Mouse (Mus musculus) MEL (cell line): ENCODE results near the gene Mdfic. TPM values are rescaled to one million over a fixed set of nuclear protein-coding genes. Genes with fewer than 3 reads are reported as not detected.
"Not testable (repeated sequence)": the region's sequence is repeated elsewhere in the genome, so short reads cannot be mapped to it uniquely, and the experiment has no call there.

Source experiments
- DNase-seq: peaks from one replicate; pipeline ENCODE4 v3.0.0; 2011; ENCODE audit warnings: low read depth, low spot score
- H3K27ac ChIP-seq: 2 replicates; pipeline ENCODE4 v1.5.1; 2012; ENCODE audit warnings: low read depth, mild to moderate bottlenecking, control low read depth, low read length, moderate library complexity; ENCODE audit not compliant: control insufficient read depth
- H3K27me3 ChIP-seq, 2 experiments: fragments of 150-350 bp in 1 of 2; sonication (generic) in 1 of 2; 2 replicates each; pipeline ENCODE4 v1.6.1; 2012; ENCODE audit warnings: low read length in 2 of 2, mild to moderate bottlenecking in 2 of 2, improper control_type of control experiment in 1 of 2, moderate library complexity in 1 of 2; ENCODE audit not compliant: insufficient read depth in 2 of 2, control insufficient read depth in 1 of 2
- H3K36me3 ChIP-seq, 2 experiments: 2 replicates each; pipeline ENCODE4 v1.6.1; 2012 to 2014; ENCODE audit warnings: low read length in 2 of 2, improper control_type of control experiment in 1 of 2, inconsistent platforms in 1 of 2, mild to moderate bottlenecking in 1 of 2; ENCODE audit not compliant: insufficient read depth in 2 of 2, control insufficient read depth in 1 of 2
- H3K4me1 ChIP-seq, 2 experiments: fragments of 150-350 bp in 1 of 2; sonication (generic) in 1 of 2; 2 replicates each; pipeline ENCODE4 v1.6.1; 2012; ENCODE audit warnings: low read length in 2 of 2, improper control_type of control experiment in 1 of 2, mild to moderate bottlenecking in 1 of 2; ENCODE audit not compliant: insufficient read depth in 2 of 2, control insufficient read depth in 1 of 2
- H3K4me3 ChIP-seq, 2 experiments: fragments of 150-350 bp in 1 of 2; sonication (generic) in 1 of 2; 2 replicates each; pipeline ENCODE4 v1.5.1; 2012; ENCODE audit warnings: low read depth in 2 of 2, low read length in 2 of 2, mild to moderate bottlenecking in 2 of 2, moderate library complexity in 2 of 2, control low read depth in 1 of 2, improper control_type of control experiment in 1 of 2; ENCODE audit not compliant: control insufficient read depth in 1 of 2, insufficient read depth in 1 of 2
- H3K79me2 ChIP-seq: 2 replicates; pipeline ENCODE4 v1.6.1; 2012; ENCODE audit warnings: mild to moderate bottlenecking, low read length, moderate library complexity; ENCODE audit not compliant: control insufficient read depth, poor library complexity, insufficient read depth
- H3K9ac ChIP-seq: 2 replicates; pipeline ENCODE4 v1.6.1; 2012; ENCODE audit warnings: low read depth, mild to moderate bottlenecking, control low read depth, low read length, moderate library complexity; ENCODE audit not compliant: control insufficient read depth, poor library complexity, severe bottlenecking
- H3K9me3 ChIP-seq: fragments of 150-350 bp; sonication (generic); replicated peaks from 2 replicates; pipeline ENCODE4 v1.6.1; 2012; ENCODE audit warnings: mild to moderate bottlenecking, low read length, improper control_type of control experiment, moderate library complexity; ENCODE audit not compliant: insufficient read depth
- BHLHE40 ChIP-seq: IDR thresholded peaks from 2 replicates; pipeline ENCODE4 v1.6.1; 2012; ENCODE audit warnings: low read depth, mild to moderate bottlenecking, inconsistent platforms, low read length, improper control_type of control experiment, borderline replicate concordance
- CHD2 ChIP-seq: IDR thresholded peaks from 2 replicates; pipeline ENCODE4 v1.6.1; 2011; ENCODE audit warnings: low read length, improper control_type of control experiment
- E2F4 ChIP-seq: IDR thresholded peaks from 2 replicates; pipeline ENCODE4 v1.6.1; 2011; ENCODE audit warnings: low read depth, low read length, improper control_type of control experiment, borderline replicate concordance
- ELF1 ChIP-seq: IDR thresholded peaks from 2 replicates; pipeline ENCODE4 v1.6.1; 2014; ENCODE audit warnings: low read depth, mild to moderate bottlenecking, inconsistent platforms, low read length, improper control_type of control experiment, moderate library complexity
- EP300 ChIP-seq, 2 experiments: IDR thresholded peaks; 2 replicates each; pipeline ENCODE4 v1.6.1; 2011; ENCODE audit warnings: improper control_type of control experiment in 2 of 2, low read length in 2 of 2, low read depth in 1 of 2, mild to moderate bottlenecking in 1 of 2
- ETS1 ChIP-seq: IDR thresholded peaks from 2 replicates; pipeline ENCODE4 v1.6.1; 2012; ENCODE audit warnings: low read depth, mild to moderate bottlenecking, inconsistent platforms, low read length, improper control_type of control experiment, moderate library complexity
- GABPA ChIP-seq: IDR thresholded peaks from 2 replicates; pipeline ENCODE4 v1.6.1; 2012; ENCODE audit warnings: low read depth, mild to moderate bottlenecking, inconsistent platforms, low read length, improper control_type of control experiment, moderate library complexity
- JUND ChIP-seq: IDR thresholded peaks from 2 replicates; pipeline ENCODE4 v1.6.1; 2011; ENCODE audit warnings: low read depth, mild to moderate bottlenecking, improper control_type of control experiment, low read length
- MAFK ChIP-seq: IDR thresholded peaks from 2 replicates; pipeline ENCODE4 v1.6.1; 2011; ENCODE audit warnings: low read depth, mild to moderate bottlenecking, low read length, improper control_type of control experiment, borderline replicate concordance
- MEF2A ChIP-seq: IDR thresholded peaks from 2 replicates; pipeline ENCODE4 v1.6.1; 2014; ENCODE audit warnings: low read depth, mild to moderate bottlenecking, inconsistent platforms, low read length, improper control_type of control experiment; ENCODE audit not compliant: poor library complexity, insufficient replicate concordance, severe bottlenecking; ENCODE audit errors: extremely low read depth
- MXI1 ChIP-seq: IDR thresholded peaks from 2 replicates; pipeline ENCODE4 v1.6.1; 2011; ENCODE audit warnings: mild to moderate bottlenecking, low read depth, low read length, improper control_type of control experiment
- MYB ChIP-seq: IDR thresholded peaks from 2 replicates; pipeline ENCODE4 v1.6.1; 2011; ENCODE audit warnings: mild to moderate bottlenecking, low read depth, low read length, improper control_type of control experiment
- MYC ChIP-seq: IDR thresholded peaks from 2 replicates; pipeline ENCODE4 v1.6.1; 2011; ENCODE audit warnings: low read depth, mild to moderate bottlenecking, low read length, improper control_type of control experiment, moderate library complexity
- POLR2A ChIP-seq, 2 experiments: IDR thresholded peaks; 2 replicates each; pipeline ENCODE4 v1.6.1; 2011 to 2012; ENCODE audit warnings: low read length in 2 of 2, mild to moderate bottlenecking in 2 of 2, control low read depth in 1 of 2, improper control_type of control experiment in 1 of 2, low read depth in 1 of 2, moderate library complexity in 1 of 2; ENCODE audit not compliant: control insufficient read depth in 1 of 2, insufficient read depth in 1 of 2, poor library complexity in 1 of 2
- POLR2AphosphoS2 ChIP-seq: IDR thresholded peaks from 2 replicates; pipeline ENCODE4 v1.6.1; 2011; ENCODE audit warnings: low read length, improper control_type of control experiment
- POLR2AphosphoS5 ChIP-seq: IDR thresholded peaks from 2 replicates; pipeline ENCODE4 v1.6.1; 2012; ENCODE audit warnings: low read depth, borderline replicate concordance, mild to moderate bottlenecking, inconsistent platforms, low read length, moderate library complexity, mixed read lengths
- RCOR1 ChIP-seq: IDR thresholded peaks from 2 replicates; pipeline ENCODE4 v1.6.1; 2012; ENCODE audit warnings: low read depth, mild to moderate bottlenecking, inconsistent platforms, low read length, improper control_type of control experiment
- SMC3 ChIP-seq: IDR thresholded peaks from 2 replicates; pipeline ENCODE4 v1.6.1; 2011; ENCODE audit warnings: low read depth, low read length, improper control_type of control experiment
- TAL1 ChIP-seq: IDR thresholded peaks from 2 replicates; pipeline ENCODE4 v1.6.1; 2012; ENCODE audit warnings: mild to moderate bottlenecking, inconsistent platforms, low read length, moderate library complexity, mixed read lengths
- TBP ChIP-seq: IDR thresholded peaks from 2 replicates; pipeline ENCODE4 v1.8.0; 2011; ENCODE audit warnings: low read depth, low read length, improper control_type of control experiment
- TCF12 ChIP-seq: IDR thresholded peaks from 2 replicates; pipeline ENCODE4 v1.6.1; 2014; ENCODE audit warnings: low read depth, mild to moderate bottlenecking, inconsistent platforms, low read length, improper control_type of control experiment, moderate library complexity
- UBTF ChIP-seq: IDR thresholded peaks from 2 replicates; pipeline ENCODE4 v1.6.1; 2012; ENCODE audit warnings: low read depth, mild to moderate bottlenecking, inconsistent platforms, low read length, improper control_type of control experiment, moderate library complexity, borderline replicate concordance; ENCODE audit not compliant: insufficient read depth
- ZMIZ1 ChIP-seq: IDR thresholded peaks from 2 replicates; pipeline ENCODE4 v1.6.1; 2012; ENCODE audit warnings: low read depth, mild to moderate bottlenecking, inconsistent platforms, low read length, improper control_type of control experiment, moderate library complexity
- polyA plus RNA-seq, 2 experiments: library from polyadenylated mRNA; stranded (reverse) in 1 of 2; unstranded in 1 of 2; fragments of >175 nt in 1 of 2; fragments of >200 nt in 1 of 2; gene quantifications; 2 replicates each; pipeline versions ENCODE4 v1.2.1 to v1.2.4; 2012; ENCODE audit warnings: low replicate concordance in 2 of 2, low read depth in 1 of 2; ENCODE audit not compliant: insufficient read length in 2 of 2, insufficient read depth in 1 of 2, missing spikeins in 1 of 2
- total RNA-seq: library from RNA; depleted of rRNA; stranded (reverse); fragments of 300-350 nt; gene quantifications from 2 replicates; pipeline ENCODE4 v1.2.3, GENCODE M21; 2012

The Mdfic gene
- total and polyA plus RNA-seq, 3 experiments: not detected

DNA sequence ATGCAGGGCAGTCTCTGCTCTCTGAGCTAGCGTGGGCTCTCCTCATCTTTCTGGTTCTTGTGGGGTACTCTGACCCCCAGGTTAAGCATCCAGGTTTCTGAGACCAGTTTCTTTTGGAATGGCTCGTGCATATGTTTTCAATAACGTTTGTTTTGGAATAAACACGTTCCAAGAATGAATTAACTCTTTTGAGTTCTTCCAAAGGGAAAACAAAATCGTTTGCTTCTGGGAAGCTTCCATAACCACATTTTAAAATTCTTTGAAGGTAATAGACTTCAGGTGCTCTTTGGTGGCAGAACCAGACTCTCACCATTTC, 1.2 kb downstream of the Mdfic start:
- Histone ChIP-seq H3K36me3 (no peaks in the 10 kb centered on the region), H3K27me3 (no peaks in the 10 kb centered on the region), H3K9ac (no peak overlapping the region), H3K9me3 (no peaks in the 10 kb centered on the region), H3K4me1 (no peaks in the 10 kb centered on the region), H3K4me3 (no peak overlapping the region), H3K27ac (no peak overlapping the region), H3K79me2 (no peaks in the 10 kb centered on the region)
- TF ChIP-seq POLR2AphosphoS5: no peak
- no peak for TF ChIP-seq ETS1
- no peak for TF ChIP-seq BHLHE40
- no peak for TF ChIP-seq MYB
- TF ChIP-seq RCOR1: no peak
- no peak for TF ChIP-seq E2F4
- no peak for TF ChIP-seq TCF12
- no peak for TF ChIP-seq TAL1
- TF ChIP-seq UBTF: no peak
- DNase-seq: no peak

DNA sequence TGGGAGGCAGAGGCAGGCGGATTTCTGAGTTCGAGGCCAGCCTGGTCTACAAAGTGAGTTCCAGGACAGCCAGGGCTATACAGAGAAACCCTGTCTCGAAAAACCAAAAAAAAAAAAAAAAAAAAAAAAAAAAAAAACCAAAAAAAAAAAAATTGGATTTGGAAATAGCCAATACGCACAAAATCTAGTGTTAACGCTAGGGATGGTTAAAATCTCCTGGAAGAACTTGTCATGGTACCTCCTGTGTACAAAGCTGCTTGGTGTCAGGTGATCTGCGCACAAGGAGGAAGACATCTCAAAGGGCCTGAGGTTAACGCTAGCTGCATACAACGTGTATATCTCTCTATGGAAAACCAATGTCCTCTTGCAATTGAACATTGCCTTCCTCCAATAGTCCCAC, 2.2 kb downstream of the Mdfic start:
- H3K9ac ChIP-seq, H3K27ac ChIP-seq, H3K4me3 ChIP-seq, H3K79me2 ChIP-seq, H3K36me3 ChIP-seq, H3K4me1 ChIP-seq, H3K9me3 ChIP-seq, H3K27me3 ChIP-seq, DNase-seq: not testable (repeated sequence)

DNA sequence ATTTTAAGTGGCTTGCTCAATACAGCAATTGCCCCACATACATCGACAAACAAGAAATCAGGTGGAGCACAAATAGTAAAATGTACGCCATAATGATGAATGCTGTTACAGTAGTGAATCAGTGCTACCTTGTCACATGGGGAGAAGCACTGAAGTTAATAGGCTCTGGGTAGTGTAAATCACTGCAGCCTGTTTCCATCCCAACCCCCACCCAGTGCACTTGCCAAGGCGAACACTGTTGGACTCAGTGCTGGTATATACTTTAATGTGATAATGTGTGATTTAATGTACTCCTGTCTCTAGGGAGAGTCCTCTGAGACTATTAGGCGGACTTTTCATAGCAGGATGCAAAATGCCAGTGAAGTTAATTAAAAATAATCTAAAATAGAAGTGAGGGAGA, 3.8 kb downstream of the Mdfic start:
- Histone ChIP-seq H3K4me1 (no peaks in the 10 kb centered on the region), H3K27me3 (no peaks in the 10 kb centered on the region), H3K4me3 (no peak overlapping the region), H3K27ac (no peak overlapping the region), H3K79me2 (no peaks in the 10 kb centered on the region), H3K9me3 (no peaks in the 10 kb centered on the region), H3K9ac (no peak overlapping the region), H3K36me3 (no peaks in the 10 kb centered on the region)
- DNase-seq: no peak
- TF ChIP-seq POLR2A (IDR thresholded peaks at IDR 0.05; ENCODE audit: control insufficient read depth in 1 of 2, insufficient read depth in 1 of 2, low read depth in 1 of 2, low read length in 2 of 2, poor library complexity in 1 of 2) (no peak), MEF2A (no peak), GABPA (no peak), ETS1 (no peak), SMC3 (no peak), ELF1 (no peak), JUND (no peak), POLR2AphosphoS2 (no peak), TBP (no peak), CHD2 (no peak), MYC (no peak), MAFK (no peak), RCOR1 (no peak), EP300 (IDR thresholded peaks at IDR 0.05; ENCODE audit: low read depth in 1 of 2, low read length in 2 of 2) (no peak), TCF12 (no peak), TAL1 (no peak), MXI1 (no peak), ZMIZ1 (no peak)
